Mouse (Mus musculus) testis, postnatal 10 days (tissue): ENCODE measurements around the gene Ecm2.
A peak's percentile ranks its signal among the peaks of the same experiment; 100 is the strongest.

Source experiments
- DNase-seq: peaks from one replicate; pipeline ENCODE4 v3.0.0; 2021; ENCODE audit warnings: low spot score

The Ecm2 gene

GRCm38 (mm10) chr13:49504510-49504909 is at the start of gene Ecm2:
Gene Ecm2, plus strand, starts transcription at chr13:49504810.
- no peak for DNase-seq

GRCm38 (mm10) chr13:49460276-49460675 is 44.3 kb upstream of the Ecm2 start:
- DNase-seq: no peak

- DNase-seq: no peak
Measured at GRCm38 (mm10) chr13:49460692-49461414, 43.8 kb upstream of the Ecm2 start.

- no peak for DNase-seq
Measured at GRCm38 (mm10) chr13:49461458-49462132, 43.0 kb upstream of the Ecm2 start.

DNA sequence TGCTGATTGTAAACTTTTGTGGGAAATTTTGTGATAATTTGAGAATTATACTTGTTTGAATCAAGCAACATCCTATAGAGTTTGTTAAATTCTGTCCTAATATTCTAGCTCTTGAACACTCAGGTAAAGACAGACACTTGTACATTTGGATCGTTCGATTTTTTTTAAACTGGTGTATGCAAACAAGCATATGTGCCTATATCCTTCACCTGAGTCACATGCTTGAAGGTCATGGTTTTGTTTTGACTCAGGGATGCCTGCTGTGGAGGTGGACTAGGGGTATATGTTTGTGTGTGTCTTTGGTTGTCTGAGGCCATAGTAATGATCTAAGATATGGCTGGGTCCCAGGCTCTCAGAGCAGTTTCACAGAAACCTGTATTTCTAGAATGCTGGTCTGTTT is 41.7 kb upstream of the Ecm2 start:
- no peak for DNase-seq

DNA sequence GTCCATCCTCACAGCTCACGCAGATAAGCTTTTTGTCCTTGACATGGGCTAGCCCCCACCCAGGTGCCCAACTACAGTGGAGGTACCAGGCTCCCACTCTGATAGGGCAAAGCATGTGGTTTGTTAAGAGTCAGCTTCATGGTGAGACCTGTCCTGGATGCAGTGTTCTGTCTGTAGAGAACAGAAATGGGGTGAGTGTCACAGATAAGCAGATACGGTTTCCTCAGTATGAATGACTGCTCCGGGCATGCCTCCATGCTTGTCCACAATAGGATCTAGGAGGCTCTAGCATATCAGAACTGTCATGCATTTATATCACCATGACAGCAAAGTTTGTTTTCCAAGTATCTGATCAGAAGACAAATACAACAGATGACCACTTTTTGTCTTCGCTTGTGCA is 38.7 kb upstream of the Ecm2 start:
- DNase-seq: no peak

GRCm38 (mm10) chr13:49466393-49467075 is 38.1 kb upstream of the Ecm2 start:
- peak; percentile 81 for DNase-seq

GRCm38 (mm10) chr13:49467585-49467984 is 37.0 kb upstream of the Ecm2 start:
- no peak for DNase-seq

DNA sequence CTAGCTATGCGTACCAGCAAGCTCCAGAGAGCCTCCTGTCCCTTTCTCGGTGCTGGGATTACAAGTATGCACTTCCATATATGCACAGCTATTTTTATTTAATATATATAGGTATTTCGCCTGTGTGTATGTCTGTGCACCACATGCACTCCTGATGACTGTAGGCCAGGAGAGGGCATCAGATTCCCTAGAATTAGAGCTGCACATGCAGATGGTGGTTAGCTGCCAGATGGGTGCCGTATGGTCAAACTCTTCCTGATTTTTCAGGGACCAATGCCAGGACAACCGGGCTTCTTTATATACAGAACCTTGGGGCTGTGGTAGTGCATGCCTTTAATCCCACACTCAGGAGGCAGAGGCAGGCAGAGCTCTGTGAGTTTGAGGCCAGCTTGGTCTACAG is 35.6 kb upstream of the Ecm2 start:
- DNase-seq: no peak

DNA sequence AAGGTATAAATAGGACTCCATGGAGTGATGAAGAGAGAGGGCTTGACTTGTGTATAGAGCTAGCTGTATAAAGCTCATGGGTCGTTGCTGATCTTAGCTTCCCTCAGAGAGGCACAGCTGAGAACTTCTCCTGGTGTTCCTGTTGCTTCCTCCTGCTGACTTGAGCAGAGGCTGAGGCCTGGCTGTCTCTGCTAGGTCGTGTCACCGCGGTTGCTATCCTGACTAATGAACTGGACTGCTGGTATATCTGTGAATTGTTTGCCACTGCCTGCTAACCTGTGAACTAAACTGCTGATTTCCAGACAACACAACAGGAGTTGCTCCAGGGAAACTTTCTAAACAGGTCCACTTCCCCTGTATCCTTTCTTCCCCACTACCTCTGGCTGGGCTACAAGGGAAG is 34.3 kb upstream of the Ecm2 start:
- no peak for DNase-seq

- DNase-seq: no peak
Measured at GRCm38 (mm10) chr13:49470806-49471205, 33.8 kb upstream of the Ecm2 start.

DNA sequence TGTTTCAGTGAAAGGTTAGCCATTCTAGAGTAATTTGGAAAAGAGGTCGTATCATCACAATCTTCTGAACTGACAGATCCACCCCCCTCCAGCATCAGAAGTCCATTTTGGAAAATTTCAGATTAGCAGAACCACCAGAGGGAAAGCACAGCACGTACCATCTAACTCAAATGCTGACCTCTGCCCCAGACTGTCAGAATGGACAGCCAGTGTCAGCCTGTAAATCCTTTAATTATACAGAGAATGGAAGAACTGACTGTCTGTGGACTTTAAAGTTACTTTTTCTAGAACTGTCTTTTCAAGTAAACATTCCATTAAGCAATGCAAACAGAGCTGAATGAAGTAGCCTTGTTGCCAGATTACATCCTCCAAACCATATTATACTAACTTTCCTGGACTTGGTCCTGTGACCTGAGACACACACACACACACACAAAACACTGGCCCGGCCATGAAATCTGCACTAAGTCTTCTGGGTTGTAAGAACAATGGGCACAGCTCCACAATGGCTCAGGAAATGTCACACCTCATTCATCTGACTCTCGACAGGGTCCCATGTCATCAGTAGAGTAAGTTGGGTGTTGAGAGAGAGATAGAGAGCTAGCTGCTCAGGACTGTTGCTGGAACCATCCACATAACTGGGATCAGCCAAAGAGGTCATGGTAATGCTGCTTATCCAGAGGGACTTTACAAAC is 32.5 kb upstream of the Ecm2 start:
- DNase-seq: no peak

- no peak for DNase-seq
Measured at GRCm38 (mm10) chr13:49472676-49473005, 32.0 kb upstream of the Ecm2 start.

GRCm38 (mm10) chr13:49477887-49478286 is 26.7 kb upstream of the Ecm2 start:
- DNase-seq: no peak

DNA sequence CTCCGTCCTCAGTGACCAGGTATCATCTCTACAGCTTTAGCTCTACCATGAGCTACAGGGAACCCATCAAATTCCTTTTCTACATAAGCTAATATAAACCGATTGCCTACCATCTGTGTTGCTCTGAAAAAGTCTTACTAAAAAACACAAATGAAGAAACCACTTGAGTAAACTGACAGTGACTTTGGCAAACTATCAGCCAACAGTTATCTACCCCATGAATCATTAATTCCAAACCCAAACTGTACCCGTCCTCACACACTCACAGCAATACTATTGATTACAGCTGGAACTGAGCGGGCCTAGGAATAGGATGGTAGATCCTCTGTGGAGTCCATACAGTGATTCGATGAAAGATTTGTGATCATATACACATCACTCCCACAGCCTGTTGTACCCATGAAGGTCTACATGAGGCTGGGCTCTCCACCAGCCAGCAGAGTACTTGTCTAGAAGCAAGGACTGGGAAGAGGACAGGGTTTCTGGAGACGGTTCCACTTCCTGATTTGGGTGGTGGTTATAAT is 25.7 kb upstream of the Ecm2 start:
- no peak for DNase-seq

DNA sequence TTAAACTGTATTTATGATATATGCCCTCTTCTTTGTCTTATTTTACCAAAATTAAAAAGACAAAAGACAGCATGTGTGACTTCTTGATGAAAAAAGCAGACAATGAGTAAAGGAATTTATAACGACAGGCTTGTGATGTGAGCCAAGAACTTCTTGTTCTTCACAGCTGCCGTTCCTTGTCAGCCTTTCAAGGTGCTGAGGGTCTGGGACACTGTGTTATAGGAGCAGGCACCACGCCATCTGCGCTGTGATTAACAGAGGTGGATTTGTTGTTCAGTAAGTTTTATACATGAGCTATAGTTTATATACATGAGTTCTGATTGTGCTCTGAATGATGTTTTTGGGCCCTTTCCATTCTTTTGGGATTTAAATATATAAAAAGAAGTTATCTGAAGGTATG is 25.2 kb upstream of the Ecm2 start:
- DNase-seq: peak; percentile 71

DNA sequence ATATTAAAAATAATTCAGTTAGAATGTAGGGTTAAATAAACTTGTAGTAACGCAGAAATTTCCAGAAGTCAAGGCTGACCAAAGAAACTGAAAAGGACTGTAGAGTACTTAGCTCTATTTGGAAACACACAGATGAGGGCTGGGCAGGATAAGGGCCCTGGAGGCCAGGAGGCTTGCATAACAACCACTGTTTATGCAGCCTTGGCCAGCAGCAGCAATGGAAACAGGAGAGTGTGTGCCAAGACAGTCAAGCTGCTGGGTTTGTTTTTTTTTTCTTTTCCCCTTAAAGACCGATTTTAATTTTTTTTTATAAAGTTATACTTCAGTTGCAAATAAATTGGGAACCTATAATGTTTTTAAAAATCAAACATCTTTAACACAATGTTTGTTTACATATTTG is 24.6 kb upstream of the Ecm2 start:
- peak; percentile 62 for DNase-seq

GRCm38 (mm10) chr13:49480551-49480950 is 24.1 kb upstream of the Ecm2 start:
- no peak for DNase-seq

GRCm38 (mm10) chr13:49485388-49485787 is 19.2 kb upstream of the Ecm2 start:
- DNase-seq: no peak

DNA sequence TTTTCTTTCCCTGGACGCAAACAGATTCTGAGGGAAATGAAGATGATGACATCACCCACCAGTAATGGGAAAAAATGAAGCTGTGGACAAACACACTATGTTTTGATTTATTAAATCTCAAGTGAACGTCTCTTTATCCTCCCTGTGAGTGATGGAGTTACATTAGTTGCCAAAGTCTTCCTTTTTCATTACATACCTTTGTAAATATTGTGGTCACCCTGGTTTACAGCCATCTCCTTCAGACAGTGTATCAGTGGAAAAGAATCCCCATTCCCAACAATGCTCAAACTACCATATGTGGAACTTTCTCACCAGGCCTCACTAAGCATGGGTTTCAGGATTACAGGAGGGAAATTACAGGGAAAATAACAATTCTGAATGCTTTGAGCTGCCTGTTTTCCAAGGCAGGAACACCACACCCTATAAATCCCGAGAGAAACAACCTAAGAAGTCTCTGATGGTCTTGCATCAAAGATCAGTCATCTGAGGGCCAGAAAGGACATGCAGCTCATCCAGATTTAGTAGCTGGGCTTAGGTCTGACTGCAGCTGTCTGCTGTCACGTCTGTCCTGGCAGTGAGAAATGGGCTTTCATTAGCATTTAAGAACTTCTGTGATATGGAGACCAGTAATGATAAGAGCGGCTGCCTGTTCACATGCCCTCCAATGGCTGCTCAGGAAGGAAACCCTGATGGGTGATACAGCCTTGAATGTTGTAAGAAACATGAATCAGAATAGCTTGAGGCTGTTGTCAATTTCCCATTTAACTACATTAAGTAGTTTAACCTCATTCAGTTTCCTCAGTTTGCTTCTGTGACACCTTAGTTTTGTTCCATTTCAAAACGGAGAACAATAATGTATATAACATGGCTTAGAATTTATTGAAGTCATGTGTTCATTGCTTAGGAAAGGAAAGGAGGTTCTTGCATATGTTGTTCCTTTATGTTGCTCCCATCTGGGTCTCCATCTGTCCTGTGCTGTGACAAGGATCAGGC is 11.9 kb upstream of the Ecm2 start, which contains the start of gene Tes3-ps:
TSS of gene Tes3-ps (plus strand) at position 943 of the 993 bp plus-strand sequence.
- DNase-seq: no peak

DNA sequence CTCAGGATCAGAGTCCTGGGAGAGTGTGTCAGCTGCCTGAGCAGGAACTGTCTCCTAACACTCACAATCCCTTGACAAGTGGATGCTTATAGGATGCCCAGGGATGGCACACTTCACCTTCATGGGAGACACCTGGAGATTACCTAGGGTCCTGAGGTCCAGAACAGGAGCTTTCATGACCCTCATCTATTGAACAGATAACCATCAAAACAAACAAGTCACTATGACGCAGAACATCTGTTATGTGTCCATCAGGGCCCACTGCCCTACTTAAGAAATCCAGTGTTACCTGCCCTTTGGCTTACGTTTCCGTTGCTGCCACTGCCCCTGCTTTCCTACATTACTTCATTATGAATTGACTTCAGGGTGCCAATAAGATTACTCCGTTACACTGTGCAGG is 1.2 kb downstream of the Ecm2 start:
- no peak for DNase-seq
